13 mouse cellular contexts compared by ENCODE assay signal in the genomic region with DNA sequence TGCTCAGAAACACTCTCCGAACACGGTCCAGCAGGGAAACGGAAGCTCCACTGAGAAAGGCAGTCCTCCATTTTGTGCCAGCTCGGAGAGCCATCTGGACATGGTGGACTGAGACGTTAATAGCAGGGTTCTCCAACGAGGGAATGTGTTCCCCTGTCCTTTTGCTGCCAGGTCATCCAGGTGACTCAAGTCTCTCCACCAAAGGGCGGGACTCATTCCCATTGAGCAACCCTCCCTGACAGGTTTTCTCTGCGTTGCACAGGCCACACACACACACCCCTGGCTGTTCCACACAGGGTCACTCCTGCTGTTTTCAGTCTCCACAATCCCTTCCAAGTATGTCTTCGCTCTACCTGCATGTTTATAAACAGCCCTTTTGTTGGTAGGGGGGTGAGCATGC.
"Had no signal": no experiment of that assay in that cellular context is flagged by ENCODE, and none has a peak within 500 bp of the region (broad histone marks: within the 10 kb centered on the region; RNA-seq: fewer than 3 reads in every experiment).

No protein-coding gene starts in this region.

- H3K27me3 ChIP-seq: limb, embryonic 15.5 days; megakaryocyte, embryonic 14.5 days; midbrain, embryonic 15.5 days; neural tube, embryonic 12.5 days had no signal

- H3K4me3 ChIP-seq: limb, embryonic 15.5 days; liver, embryonic 12.5 days; midbrain, embryonic 15.5 days; neural tube, embryonic 12.5 days had no signal

- H3K4me1 ChIP-seq: limb, embryonic 15.5 days; midbrain, embryonic 15.5 days; neural tube, embryonic 12.5 days had no signal

- H3K9me3 ChIP-seq: limb, embryonic 15.5 days; liver, embryonic 12.5 days; midbrain, embryonic 15.5 days; neural tube, embryonic 12.5 days had no signal

- DNase-seq: kidney, postnatal 25 days; layer of hippocampus, postnatal 36 days; lung, embryonic 14.5 days; right cerebral cortex, postnatal 4 days; spleen, adult 18-20 months; thymus, adult 2 months; thymus, postnatal 25 days had no signal

- H3K4me2 ChIP-seq: limb, embryonic 15.5 days; liver, embryonic 12.5 days; lung, embryonic 14.5 days; midbrain, embryonic 11.5 days; midbrain, embryonic 15.5 days; neural tube, embryonic 12.5 days had no signal

- H3K36me3 ChIP-seq: limb, embryonic 15.5 days; liver, embryonic 12.5 days; midbrain, embryonic 15.5 days; neural tube, embryonic 12.5 days had no signal

- H3K27ac ChIP-seq: limb, embryonic 15.5 days; liver, embryonic 12.5 days; midbrain, embryonic 15.5 days; neural tube, embryonic 12.5 days had no signal

- ATAC-seq: liver, embryonic 12.5 days; midbrain, embryonic 15.5 days had no signal

- H3K9ac ChIP-seq: limb, embryonic 15.5 days; liver, embryonic 12.5 days; lung, embryonic 14.5 days; midbrain, embryonic 15.5 days; neural tube, embryonic 12.5 days had no signal
